Mouse (Mus musculus) lung, adult 2 months (tissue): ENCODE data around the gene 1700122O11Rik.

Source experiments
- CTCF ChIP-seq: fragments of 200-500 bp; IDR thresholded peaks from 2 replicates; pipeline ENCODE4 v1.5.1; 2011; ENCODE audit warnings: mild to moderate bottlenecking, low read length, control low read depth; ENCODE audit not compliant: insufficient read depth
- POLR2A ChIP-seq: fragments of 200-500 bp; IDR thresholded peaks from 2 replicates; pipeline ENCODE4 v1.6.1; 2011; ENCODE audit warnings: low read depth, mild to moderate bottlenecking, control low read depth, low read length, borderline replicate concordance; ENCODE audit errors: extremely low read depth

- TF ChIP-seq CTCF: no peak
- no peak for TF ChIP-seq POLR2A
Observed at GRCm38 (mm10) chr17:48001157-48001556, 36.9 kb downstream of the 1700122O11Rik start.
